Mouse (Mus musculus) left cerebral cortex, adult 11 months (tissue): Measurements from ENCODE around the gene Gss.
"Not testable (repeated sequence)": the region's sequence is repeated elsewhere in the genome, so short reads cannot be mapped to it uniquely, and the experiment has no call there.

Experiments
- DNase-seq: peaks from one replicate; pipeline ENCODE4 v3.0.0; 2022; ENCODE audit warnings: low spot score

Gene Gss

DNA sequence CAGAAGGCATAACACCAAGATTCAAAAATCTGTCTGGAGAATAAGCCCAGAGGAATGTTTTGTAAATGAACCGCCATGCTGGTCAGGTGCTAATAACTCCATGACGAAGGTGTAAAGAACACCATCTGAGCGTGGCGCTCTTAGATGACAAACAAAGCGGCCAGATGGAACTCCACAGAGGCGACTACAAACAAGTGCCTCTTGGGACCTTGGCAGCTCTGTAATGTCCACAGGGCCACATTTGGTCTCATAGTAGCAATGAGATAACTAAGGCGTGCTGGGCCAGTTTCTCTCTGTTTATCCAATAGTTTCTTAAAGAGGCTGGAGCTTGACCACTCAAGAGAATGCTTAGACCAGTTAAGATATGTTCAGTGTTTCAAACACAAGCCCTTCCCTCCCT lies 18.6 kb downstream of the Gss start:
- no peak for DNase-seq

DNA sequence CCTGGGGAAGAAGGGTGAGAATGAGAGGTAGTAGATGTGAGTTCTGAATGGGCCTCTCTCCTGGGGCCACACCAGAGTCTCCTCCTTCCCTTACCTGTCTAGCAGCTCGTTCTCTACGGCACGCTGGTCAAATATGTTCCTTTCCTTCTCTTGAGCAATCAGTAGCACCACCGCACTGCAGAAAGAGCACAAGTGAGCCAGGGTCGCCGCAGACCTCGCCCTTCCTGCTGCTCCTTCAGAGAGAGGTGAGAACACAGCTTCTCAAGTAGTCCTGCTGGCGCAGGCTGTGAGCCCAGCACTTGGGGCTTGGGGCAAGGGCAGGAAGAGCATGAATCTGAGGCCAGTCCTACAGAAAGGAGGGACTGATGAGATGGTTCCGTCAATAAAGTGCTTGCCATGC lies 19.6 kb downstream of the Gss start:
- DNase-seq = no peak

- no peak for DNase-seq
Observed at GRCm38 (mm10) chr2:155569223-155569807, 23.3 kb downstream of the Gss start.

- no peak for DNase-seq
Observed at GRCm38 (mm10) chr2:155567751-155568150, 24.9 kb downstream of the Gss start.

GRCm38 (mm10) chr2:155562934-155563333 lies 29.7 kb downstream of the Gss start:
- DNase-seq = no peak

DNA sequence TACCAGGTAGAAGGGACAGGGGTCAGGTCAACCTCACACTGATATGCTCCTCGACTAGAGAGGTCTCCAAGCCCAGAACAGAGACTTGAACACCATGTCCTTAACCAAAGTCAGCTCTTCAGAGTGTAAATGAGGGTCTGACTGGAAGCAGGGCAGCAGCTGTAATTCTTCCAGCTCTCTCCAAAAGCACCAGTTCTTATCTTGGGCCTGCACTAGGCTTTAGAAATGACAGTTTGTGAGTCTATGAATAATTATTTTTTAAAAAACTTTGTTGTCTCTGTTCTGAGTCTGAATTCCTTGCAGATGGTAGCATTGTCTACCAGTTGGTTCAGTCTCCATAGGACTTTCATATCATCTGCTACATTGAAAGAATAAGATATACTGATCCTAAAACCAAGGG lies 30.4 kb downstream of the Gss start:
- DNase-seq = no peak

- no peak for DNase-seq
Observed at GRCm38 (mm10) chr2:155554426-155554985, 38.1 kb downstream of the Gss start.

GRCm38 (mm10) chr2:155552949-155553354 lies 39.7 kb downstream of the Gss start:
- no peak for DNase-seq

DNA sequence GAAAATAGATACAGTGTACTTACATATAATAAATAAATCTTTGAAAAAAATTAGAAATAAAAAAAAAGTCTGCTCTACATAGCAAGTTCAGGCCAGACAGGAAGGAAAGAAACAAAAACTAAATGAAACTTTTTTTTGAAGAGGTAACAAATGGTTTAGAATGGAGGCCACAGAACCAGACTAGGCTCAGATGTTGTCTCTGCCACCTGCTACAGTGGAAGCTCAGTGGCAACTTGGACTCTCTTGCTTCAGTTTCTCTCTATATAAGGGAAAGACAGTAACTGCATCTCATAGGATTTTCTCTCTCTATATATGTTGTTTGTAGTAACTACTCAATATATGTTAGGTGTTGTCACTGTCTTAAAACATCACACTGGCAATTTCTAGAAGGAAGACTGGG lies 40.3 kb downstream of the Gss start:
- DNase-seq = no peak

DNA sequence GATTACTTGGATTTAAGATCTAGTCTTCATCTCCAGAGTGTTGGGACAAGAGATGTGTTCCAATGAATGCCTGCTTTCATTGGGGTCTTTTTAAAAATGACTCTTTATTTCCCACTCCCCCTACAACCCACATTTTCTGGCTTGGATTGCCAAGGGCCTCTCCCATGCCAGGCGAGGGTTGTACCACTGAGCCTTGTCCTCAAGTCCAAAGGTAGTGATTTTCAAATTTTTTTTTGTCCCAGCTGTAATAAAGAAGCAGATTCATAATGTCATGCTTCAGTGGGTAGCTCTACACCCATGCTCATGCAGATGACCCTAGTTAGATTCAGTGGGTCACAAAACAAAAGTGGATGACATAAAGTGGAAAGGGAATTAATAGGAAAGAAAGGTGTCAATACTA lies 45.7 kb downstream of the Gss start:
- DNase-seq = no peak

DNA sequence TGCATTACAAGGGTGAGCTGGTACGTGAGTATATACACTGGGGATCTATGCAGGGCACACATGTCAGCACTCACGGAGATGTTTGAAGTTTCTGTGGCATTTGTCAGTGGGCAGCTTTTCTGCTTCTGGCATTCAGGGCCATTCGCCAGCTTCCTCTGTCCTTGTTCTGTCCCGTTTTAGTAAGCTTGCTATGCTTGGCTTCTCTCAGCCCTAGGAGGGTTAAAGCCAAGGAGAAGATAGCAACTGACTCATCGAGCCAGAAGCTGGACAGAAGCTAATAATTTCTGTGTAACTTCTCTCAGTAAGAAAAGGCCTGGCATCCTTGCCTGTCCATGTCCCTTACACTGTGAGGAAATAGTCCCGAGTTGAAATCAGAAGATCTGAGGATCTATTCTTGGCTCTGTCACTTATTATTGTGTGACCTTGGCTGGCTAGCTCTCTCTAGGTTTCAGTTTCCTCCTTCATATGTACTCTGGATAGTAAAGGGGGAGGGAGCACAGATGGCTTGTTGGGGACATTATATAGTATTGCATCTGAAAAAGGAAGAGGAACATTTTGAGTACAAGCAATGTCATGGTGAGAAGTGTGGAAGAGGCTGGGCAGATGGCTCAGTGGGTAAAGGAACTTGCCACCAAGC lies 51.7 kb downstream of the Gss start:
- DNase-seq = no peak

DNA sequence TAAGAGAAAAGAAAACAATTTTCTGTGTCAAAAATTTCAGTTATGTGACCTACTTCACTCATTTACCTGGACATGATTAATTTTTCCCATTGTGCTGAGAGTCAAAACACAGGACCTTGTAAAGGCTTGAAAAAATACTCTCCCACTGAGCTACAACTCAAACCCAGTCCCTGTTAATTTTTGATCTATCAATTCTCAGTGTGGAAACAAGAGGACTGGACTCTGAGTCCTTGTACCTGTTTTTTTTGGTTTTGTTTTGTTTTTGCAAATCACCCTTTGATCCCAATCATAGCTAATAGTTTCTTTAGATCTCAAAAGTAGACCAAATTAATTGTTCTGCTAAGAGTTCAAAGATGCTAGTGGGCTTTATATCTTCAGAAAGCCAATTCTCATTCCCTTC lies 52.9 kb downstream of the Gss start:
- no peak for DNase-seq

DNA sequence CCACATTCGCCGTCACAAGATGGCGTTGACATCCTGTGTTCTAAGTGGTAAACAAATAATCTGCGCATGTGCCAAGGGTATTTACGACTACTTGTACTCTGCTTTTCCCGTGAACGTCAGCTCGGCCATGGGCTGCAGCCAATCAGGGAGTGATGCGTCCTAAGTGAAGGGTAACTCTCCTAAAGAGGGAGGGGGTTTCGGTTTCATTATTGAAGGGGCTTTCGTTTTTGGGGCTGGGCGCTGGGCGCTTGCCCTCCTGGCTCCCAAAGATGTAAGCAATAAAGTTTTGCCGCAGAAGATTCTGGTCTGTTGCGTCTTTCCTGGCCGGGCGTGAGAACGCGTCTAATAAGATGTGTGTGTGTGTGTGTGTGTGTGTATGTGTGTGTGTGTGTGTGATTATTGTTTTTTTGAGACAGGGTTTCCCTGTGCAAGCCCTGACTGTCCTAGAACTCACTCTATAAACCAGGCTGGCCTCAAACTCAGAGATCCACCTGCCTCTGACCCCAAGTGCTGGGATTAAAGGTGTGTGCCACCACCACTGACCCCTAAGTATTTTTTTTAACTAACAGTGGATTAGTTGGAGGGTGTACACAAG lies 54.0 kb downstream of the Gss start:
- not testable (repeated sequence) for DNase-seq

DNA sequence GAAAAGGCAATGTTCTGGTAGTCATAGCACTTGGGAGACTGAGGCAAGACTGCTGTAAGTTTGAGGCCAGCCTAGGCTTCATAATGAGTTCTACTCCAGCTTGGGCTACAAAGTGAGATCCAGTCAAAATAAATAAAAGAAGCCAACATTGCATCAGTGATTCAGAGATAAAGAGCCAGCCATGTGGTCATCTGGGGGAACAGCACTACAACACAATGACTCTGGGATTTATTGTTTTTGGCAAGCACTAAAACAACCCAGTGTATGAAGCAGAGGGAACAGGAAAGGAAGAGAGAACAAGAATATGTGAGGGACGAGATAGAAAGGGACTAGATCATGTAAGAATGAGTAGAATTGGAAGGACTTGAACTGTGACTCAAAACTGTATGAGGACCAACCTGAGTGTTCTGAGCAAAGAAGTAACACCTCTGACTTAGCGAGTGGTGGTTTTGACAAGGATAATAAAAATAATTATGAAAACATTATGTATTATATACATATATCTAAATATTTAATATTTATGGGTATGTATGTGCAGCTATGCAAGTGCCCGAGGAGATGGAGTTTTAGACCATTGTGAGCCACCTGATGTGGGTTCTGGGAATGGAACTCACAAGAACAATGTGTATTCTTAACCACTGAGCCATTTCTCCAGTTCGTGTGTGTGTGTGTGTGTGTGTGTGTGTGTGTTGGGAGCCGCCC lies 54.7 kb downstream of the Gss start:
- DNase-seq = no peak

GRCm38 (mm10) chr2:155536292-155536691 lies 56.3 kb downstream of the Gss start:
- DNase-seq = no peak

DNA sequence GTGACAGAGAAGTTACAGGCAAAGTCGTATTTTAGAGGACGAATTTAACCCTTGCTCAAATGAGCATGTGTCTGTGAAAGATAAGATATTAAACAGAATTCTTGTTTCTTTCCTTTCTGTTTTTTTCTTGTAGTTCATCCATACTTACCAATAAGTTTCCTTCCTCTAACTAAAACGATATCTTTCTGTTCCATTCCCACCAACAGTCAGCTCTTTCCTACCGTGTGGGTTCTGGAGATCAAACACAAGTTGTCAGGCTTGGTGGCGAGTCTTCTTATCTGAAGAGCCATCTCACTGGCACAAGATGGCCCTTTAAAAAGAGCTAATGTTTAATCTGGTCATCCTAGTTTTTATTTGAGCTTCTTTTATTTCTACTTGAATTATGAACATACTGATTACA lies 65.2 kb downstream of the Gss start:
- DNase-seq = no peak

GRCm38 (mm10) chr2:155524378-155524777 lies 68.2 kb downstream of the Gss start:
- no peak for DNase-seq

- no peak for DNase-seq
Observed at GRCm38 (mm10) chr2:155523706-155524105, 68.9 kb downstream of the Gss start.

- no peak for DNase-seq
Observed at GRCm38 (mm10) chr2:155518531-155519270, 73.9 kb downstream of the Gss start.

DNA sequence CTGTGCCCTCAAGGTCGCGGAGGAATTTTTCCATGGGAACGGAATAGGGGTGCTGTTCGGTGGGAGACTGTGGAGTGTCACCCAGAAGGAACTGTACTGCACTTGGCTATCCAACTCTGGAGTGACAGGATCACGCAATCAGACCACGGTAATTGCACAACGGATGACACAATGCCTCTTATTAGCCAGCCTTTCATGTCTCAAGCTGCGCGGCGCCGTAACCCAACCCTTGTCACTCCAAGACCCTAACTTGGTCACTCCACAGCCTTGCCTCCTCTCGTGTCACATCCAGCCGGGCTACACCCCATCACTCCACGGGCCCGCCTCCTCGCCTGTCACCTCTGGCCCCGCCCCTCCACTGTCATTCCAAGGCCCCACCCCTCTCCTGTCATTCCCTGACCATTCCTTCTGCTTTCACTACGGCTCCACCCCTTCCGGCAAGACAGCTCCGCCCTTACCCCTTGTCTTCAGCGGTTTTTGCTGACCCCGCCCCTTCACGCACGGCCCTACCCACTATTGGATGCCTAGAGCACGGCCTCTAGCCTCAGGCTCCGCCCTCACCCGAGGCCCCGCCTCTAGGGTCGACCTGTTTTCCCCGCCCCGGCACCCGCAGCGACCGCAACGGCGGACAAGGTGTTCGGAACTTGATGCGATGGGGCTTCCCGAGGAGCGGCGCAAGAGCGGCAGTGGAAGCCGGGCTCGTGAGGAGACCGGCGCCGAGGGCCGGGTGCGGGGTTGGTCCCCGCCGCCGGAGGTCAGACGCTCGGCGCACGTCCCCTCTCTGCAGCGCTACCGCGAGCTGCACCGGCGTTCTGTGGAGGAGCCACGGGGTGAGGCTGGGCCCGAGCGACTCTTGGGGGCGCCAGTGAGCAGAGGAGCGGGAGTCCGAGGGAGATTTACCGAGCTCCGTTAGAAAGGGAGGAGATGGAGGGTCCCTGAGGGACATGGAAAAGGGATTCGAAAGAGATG lies 74.9 kb downstream of the Gss start, which contains the start of the genes Acss2 and Ggt7:
TSS of gene Acss2 (plus strand) at position 494 of the 969 bp plus-strand sequence.
TSS of gene Ggt7 (minus strand) at position 783 of the 969 bp plus-strand sequence.
- DNase-seq = peak; percentile 97

DNA sequence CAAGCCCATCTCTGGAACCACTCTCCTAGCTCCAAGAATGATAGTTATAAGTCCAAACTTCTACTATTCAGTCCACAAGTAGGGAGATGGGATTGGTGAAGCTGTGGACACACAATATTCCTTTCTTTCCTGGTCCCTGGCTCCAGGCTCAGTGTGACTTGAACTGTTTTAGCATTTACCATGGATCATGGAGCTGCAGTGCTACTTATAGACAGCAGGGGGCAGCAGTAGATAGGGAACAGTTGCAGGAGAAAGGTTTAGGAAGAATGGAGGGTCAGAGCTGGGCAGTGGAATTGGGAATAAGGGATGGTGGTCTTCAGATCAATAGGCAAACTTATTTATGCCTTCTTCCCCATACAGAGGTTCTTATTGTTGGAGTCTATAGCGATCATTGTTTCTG lies 76.7 kb downstream of the Gss start:
- peak; percentile 65 for DNase-seq
